Mouse (Mus musculus): ENCODE measurements around the gene Hnrnpr.
A peak's percentile ranks its signal among the peaks of the same experiment; 100 is the strongest.

Gene Hnrnpr

GRCm38 (mm10) chr4:136310229-136311041 lies at the start of gene Hnrnpr:
Gene Hnrnpr, plus strand, starts transcription at chr4:136310942.
- DNase-seq (ENCODE audit: low spot score in 2 of 2) = peak; percentile 99

- no peak for DNase-seq (ENCODE audit: low spot score in 2 of 2)
Measured at GRCm38 (mm10) chr4:136261912-136262311, 48.8 kb upstream of the Hnrnpr start.

- DNase-seq (ENCODE audit: low spot score in 2 of 2) = no peak
Measured at GRCm38 (mm10) chr4:136263555-136263954, 47.2 kb upstream of the Hnrnpr start.

GRCm38 (mm10) chr4:136266716-136267343 lies 43.9 kb upstream of the Hnrnpr start:
- DNase-seq (ENCODE audit: low spot score in 2 of 2) = no peak

- no peak for DNase-seq (ENCODE audit: low spot score in 2 of 2)
Measured at GRCm38 (mm10) chr4:136268912-136269311, 41.8 kb upstream of the Hnrnpr start.

- no peak for DNase-seq (ENCODE audit: low spot score in 2 of 2)
Measured at GRCm38 (mm10) chr4:136270648-136271047, 40.1 kb upstream of the Hnrnpr start.

GRCm38 (mm10) chr4:136281097-136281496 lies 29.6 kb upstream of the Hnrnpr start:
- DNase-seq (ENCODE audit: low spot score in 2 of 2) = no peak

- DNase-seq (ENCODE audit: low spot score in 2 of 2) = no peak
Measured at GRCm38 (mm10) chr4:136281611-136282010, 29.1 kb upstream of the Hnrnpr start.

- no peak for DNase-seq (ENCODE audit: low spot score in 2 of 2)
Measured at GRCm38 (mm10) chr4:136282621-136283480, 27.9 kb upstream of the Hnrnpr start.

GRCm38 (mm10) chr4:136283783-136284182 lies 27.0 kb upstream of the Hnrnpr start:
- no peak for DNase-seq (ENCODE audit: low spot score in 2 of 2)

GRCm38 (mm10) chr4:136284455-136284854 lies 26.3 kb upstream of the Hnrnpr start, which contains the start of gene Zfp46:
Gene Zfp46, plus strand, starts transcription at chr4:136284683.
- peak in 1 of 2 experiments; percentile 59 for DNase-seq (ENCODE audit: low spot score in 2 of 2)

GRCm38 (mm10) chr4:136284891-136285290 lies 25.9 kb upstream of the Hnrnpr start:
- no peak for DNase-seq (ENCODE audit: low spot score in 2 of 2)

- peak; percentile 88 to 96 for DNase-seq (ENCODE audit: low spot score in 2 of 2)
Measured at GRCm38 (mm10) chr4:136285348-136285810, 25.4 kb upstream of the Hnrnpr start.

- peak; percentile 92 to 96 for DNase-seq (ENCODE audit: low spot score in 2 of 2)
Measured at GRCm38 (mm10) chr4:136285811-136286371, 24.9 kb upstream of the Hnrnpr start.

GRCm38 (mm10) chr4:136289918-136290780 lies 20.6 kb upstream of the Hnrnpr start:
- no peak for DNase-seq (ENCODE audit: low spot score in 2 of 2)

GRCm38 (mm10) chr4:136290781-136291595 lies 19.8 kb upstream of the Hnrnpr start:
- no peak for DNase-seq (ENCODE audit: low spot score in 2 of 2)

GRCm38 (mm10) chr4:136291692-136292091 lies 19.1 kb upstream of the Hnrnpr start:
- DNase-seq (ENCODE audit: low spot score in 2 of 2) = no peak

GRCm38 (mm10) chr4:136295941-136296340 lies 14.8 kb upstream of the Hnrnpr start:
- DNase-seq (ENCODE audit: low spot score in 2 of 2) = no peak

GRCm38 (mm10) chr4:136302462-136302861 lies 8.3 kb upstream of the Hnrnpr start:
- no peak for DNase-seq (ENCODE audit: low spot score in 2 of 2)

GRCm38 (mm10) chr4:136304181-136304580 lies 6.6 kb upstream of the Hnrnpr start:
- no peak for DNase-seq (ENCODE audit: low spot score in 2 of 2)
